Mouse (Mus musculus): ENCODE data around the gene Zfp628.

GRCm38 (mm10) chr7:4963527-4963926 lies 48.5 kb downstream of the Zfp628 start:
- TF ChIP-seq POLR2A (IDR thresholded peaks at IDR 0.05; ENCODE audit: insufficient read depth, low read depth, low read length) (no peak), CTCF (IDR thresholded peaks at IDR 0.05; ENCODE audit: insufficient read depth, low read depth, low read length) (no peak)

Measured in olfactory bulb, adult 2 months (tissue).